Mouse (Mus musculus) gastrocnemius, adult 8-10 months (tissue): ENCODE measurements around the gene Sptssb. TPM values are rescaled to one million over a fixed set of nuclear protein-coding genes. Genes with fewer than 3 reads are reported as not detected.

ENCODE experiments used
- DNase-seq, 2 experiments: peaks; one replicate each; pipeline ENCODE4 v3.0.0; 2022; ENCODE audit warnings: low spot score in 2 of 2
- total RNA-seq, 4 experiments: library from RNA; stranded (reverse); gene quantifications; 2 replicates each; pipeline ENCODE4 v1.2.4; 2022

Sptssb gene
- total RNA-seq, 4 experiments from 2014 or later = not detected

DNA sequence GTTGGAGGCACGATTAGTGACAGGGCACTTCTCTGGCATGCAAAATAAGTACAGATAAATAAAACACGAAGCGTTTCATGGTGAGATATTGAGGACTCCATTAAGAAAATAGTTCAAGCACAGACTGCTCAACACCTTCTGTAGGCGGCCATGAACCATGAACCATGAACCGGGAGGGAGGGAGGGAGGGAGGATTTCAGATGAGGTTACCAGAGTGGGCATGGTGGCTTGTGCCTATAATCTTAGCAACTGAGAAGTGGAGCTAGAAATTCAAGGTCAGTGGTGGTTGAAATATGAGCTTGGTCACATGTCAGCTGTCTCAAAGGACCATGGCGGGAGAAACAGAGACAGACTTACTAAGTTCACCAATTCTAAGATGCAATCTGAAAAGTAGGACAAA is 20.3 kb downstream of the Sptssb start:
- DNase-seq = no peak

DNA sequence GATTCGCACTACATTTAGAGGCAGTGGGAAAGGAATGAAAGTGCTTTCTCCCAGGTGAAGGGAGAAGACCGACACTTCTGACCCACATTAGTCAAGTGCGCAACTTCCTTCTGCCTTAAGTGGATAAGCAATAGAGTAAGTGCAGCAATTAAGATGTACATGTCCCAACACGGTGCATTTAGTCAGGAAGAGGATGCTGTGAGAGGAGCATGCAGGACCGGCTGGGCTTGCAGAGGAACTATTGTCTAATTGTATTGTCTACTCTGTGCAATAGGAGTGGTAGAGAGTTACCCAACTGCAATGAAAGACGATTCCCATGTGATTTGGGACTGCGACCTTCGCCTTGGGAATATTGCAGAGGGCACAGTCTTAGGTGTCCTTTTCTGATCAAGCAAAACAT is 30.2 kb downstream of the Sptssb start:
- no peak for DNase-seq

DNA sequence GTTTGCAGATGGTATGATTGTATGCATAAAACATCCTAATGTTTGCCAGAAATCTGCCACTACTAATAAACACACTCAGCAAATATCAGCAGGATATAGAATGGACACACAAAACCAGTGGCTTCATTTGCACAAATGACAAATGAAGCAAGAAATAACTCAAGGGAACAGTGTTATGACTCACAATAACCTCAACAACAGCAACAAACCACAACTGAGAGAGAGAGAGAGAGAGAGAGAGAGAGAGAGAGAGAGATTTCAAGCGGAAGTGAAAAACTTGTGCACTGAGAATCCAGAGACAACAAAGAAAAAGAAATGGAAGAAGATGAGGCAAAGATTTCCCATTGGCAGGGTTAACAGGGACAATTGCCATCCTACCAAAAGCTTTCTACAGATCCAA is 35.2 kb downstream of the Sptssb start:
- DNase-seq = no peak

DNA sequence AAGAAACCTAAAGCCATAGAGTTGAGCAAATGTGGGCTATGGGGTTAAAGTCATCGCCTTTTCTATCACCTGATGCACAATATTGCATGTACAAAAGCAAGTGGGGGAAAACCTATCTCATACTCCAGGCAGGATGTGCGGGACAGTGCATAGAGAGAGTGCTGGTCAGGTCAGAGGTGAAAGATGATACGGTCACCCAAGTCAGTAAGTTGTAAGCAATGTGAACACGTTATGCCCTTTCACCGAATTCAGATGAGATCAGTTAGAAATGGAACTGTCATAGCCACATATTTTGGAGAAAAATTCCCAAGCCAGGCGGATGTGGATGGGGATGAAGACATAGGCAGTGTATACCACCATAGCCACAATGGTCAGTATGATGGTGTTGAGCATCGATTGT is 39.1 kb downstream of the Sptssb start:
- DNase-seq = no peak

DNA sequence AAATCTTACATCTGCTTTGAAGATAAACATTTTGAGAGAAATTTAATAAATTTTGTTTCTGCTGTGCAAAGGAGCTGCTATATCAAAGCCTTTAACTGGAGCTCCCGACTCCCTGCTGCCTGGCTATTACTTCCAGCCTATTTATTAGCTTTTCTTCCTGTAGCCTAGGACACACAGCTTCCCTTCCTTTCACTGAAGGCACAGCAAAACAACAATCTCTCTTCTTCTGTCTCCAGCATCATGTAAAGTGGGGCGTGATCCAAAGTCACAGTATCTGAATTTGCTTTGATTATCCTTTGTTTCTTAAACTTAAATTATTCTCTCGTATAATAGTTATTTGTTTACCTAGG is 39.9 kb downstream of the Sptssb start:
- no peak for DNase-seq

DNA sequence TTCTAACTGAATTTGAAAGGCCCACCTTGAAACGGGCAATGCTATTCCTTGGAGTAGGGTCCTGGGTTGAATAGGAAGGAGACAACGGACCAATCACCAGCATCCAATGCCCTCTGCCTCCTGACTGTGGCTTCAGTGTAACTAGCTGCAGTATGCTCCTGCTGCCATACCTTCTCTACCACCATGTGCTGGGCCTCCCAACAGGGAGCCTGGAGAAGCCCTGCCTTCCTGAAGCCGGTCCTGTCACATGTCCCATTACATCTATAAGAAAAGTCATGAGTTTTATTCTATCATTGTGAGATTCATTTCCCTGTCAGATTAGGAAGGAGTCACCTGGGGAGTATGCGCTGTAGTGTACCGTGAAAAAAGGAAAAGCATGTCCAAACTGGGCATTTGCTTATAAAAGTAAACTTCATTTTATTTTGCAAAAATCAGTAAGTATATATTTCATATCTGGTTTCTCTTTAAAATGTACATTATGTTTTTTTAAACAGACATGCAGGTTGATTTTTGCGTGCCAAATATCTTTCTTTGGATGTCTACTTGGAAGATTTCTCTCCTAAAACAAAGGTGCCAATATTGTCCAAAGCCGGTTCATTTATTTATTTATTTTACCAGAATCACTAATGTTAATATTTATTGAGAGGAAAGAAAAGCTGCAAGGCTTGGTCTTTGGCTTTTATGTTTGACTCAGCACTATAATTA is 40.4 kb downstream of the Sptssb start:
- DNase-seq = no peak

DNA sequence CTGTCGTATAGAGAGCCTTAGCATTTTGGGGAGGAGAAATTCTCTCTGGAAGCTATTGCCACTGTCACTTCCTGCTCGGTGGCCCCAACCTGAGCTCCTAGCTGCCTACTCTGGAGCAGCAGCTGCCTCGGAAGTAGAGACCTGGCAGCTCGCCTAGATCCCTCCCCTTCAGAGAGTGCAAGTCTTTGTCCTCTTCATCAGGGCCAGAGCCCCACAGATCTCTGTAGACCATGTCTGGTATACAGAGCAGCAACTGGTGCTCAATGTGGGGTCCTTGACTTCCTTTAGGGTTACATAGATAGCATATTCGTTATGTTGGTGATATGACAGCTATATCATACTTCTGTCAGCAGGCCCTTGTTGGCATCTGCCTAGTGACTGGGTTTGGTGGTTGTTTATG is 41.3 kb downstream of the Sptssb start:
- no peak for DNase-seq

DNA sequence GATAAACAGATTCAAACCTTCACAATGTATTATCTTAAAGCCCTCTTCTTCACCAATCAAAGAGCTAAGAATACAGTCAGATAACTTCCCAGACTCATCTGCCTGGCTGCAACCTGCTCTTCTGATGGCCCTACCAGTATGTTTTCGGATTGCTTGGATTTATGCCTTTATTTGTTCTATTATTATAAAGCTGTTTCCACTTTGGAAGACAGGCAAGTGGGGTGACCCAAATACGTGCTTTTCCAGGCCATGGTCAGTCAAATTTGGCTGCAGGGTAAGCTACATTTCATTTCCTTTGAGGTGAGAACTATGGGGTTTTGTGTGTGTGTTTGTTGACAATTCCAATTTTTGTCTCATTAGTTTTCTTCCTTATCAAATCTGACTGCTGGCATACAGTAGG is 43.2 kb downstream of the Sptssb start:
- no peak for DNase-seq

DNA sequence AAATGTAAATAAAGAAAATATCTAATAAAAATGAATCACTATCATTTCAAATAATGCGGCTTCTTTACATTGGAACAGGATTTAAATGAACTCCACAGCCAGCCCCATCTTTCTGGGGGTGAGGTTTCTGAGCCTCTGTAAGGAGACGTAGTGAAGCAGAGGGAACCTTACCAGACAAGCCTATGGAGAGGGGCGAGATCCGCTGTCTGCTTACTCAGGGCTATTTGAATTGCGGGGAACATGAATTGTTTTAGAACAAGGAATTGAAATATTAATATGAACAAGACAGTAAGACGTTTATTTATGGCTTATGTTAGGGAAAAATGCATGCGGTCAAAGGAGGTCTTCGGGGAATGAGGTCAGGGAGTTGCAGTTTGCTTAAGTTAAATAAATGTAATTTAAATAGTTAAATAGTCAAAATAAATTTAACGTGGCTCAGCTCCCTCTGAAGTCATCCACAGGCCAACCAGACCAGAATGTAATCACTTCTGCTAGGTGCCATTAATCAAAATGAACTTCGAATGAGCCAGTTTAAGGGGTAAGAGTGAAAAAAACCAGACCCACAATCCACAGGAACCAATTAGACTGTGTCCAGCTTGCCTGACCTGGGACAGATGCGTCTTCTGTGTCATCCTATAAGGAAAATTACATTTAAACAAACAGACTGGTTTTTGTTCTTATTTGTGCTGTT is 46.6 kb downstream of the Sptssb start:
- no peak for DNase-seq

DNA sequence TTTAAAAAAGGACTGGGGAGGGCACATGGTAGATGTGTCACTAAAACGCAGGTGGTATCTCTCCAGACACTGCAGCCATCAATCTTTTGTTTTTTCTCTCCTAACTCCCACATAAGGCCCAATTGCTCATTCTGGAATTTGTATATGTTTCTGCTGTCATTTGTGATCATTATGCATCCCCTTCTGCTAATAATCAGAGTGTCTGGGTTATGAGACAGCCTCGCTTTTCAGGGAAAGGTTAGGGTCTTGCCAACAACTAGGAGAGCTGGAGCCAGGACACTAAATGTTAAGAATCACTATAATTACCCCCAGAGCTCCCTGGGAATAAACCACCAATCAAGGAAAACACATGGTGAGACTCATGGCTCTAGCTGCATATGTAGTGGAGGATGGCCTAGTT is 47.3 kb downstream of the Sptssb start:
- DNase-seq = no peak

DNA sequence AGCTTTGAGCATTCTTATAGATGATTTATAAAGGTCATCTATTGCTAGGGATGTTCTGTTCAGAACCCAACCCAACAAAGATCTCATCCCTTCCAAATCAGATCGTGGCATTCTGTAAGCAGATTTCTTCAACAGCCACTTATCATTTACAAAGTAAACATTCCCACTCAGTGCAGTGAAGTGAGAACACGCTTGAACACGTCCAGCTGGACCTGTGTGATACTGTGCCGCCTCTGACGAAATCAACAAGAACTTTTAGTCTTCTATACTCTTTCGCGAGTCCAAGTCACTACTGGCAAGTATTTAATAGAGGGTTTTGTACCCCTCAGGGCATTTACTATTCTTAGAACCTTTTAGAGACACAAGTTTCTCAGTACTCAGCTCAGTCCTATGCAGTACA is 51.3 kb downstream of the Sptssb start:
- no peak for DNase-seq

DNA sequence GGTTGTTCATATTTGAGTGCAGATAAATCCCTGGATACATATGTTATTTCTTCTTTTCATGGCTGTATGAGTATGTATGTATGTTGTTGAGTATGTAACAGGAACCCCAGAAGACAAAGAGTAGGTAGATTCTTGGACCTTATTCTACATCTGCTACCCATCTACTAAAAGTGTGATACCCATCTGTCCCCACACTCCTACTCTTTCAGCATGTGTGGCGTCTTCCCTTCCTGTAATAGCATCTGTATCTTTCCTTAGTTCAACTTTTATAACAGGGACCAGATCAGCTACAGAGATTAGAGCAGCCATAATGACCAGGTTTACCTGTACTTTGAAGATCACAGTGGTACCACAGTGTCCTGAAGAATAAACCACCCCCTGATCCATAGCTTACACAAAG is 56.6 kb downstream of the Sptssb start:
- no peak for DNase-seq

DNA sequence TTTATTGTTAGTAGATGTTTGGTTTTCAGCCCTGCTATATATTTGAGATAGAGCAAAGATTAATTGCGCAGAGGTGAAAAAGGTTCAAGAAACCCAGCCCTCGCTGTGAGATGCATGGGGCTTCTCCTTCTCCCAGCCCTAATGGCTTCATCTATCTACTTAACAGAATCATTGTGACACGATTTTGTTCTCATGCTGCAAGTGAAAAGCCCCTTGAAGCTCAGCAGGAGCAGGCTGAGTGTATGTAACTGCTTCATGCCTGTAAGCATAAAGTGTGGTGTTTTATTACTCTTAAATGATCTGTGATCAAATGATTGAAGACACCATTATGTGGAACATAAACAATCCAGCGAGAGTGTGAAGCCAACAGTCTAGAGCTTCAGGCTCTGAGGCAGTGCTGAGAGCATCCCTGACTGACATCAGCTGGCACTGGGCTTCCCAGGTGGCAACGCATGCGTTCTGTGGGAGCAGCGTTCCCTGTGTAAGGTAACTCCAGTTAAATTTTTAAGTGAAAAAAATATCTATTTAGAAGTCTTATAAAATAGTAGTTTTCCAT is 58.8 kb downstream of the Sptssb start:
- DNase-seq = no peak

DNA sequence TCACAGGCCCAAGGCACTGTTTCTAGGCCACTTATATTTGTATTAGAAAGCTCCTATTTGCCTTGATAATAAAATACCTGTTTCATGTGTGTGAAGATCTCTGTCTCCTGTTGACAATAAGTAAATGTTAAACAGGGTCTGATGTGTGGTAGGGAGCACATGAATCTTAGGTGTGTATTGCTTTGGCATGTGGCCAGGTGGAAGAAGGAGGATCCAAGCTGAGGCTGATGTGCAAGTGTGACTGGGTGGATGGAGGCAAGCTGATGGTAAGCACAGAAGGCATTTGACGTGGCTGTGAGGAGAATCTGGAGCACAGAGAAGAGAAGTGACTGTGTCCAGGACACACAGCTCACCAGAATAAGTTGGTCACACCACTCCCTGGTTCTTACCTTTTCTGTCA is 60.6 kb downstream of the Sptssb start:
- DNase-seq = no peak

DNA sequence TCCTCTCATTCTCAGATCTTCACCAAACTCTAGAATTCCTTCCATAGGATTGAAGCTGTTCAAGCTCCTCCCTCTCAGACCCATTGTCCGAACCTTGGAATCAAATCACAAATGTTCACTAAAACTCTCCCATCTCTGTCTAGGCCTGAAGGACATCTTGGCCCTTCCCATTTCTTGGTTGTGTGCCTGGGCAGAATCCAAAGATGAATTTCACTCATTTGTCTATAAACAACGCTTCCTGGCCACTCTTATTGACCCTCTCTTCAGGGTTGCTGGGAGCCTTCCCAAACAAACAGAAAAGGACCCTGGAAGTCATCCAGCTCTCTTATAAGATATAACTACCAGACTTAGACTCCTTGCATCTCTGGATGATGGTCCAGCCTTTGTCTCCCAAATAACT is 61.8 kb downstream of the Sptssb start:
- DNase-seq = no peak

DNA sequence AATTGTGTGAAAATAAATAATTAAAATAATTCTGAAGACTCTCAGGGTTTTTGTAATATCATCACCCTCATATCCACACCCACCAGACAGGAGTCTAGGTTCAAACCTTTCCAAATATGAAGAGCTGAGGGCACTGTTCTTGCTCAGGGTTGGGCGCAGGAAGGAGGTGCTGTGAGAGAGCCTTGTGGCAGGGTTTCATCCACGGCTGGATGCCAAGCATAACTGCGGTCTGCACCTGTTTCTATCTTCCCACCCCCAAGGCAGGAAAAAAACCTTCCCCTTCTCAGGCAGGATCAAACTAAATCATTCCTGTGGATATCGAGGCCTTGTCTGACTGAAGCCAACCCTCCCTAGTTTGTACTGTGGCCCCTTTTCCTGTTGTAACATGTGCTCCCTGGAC is 62.2 kb downstream of the Sptssb start:
- DNase-seq = no peak

DNA sequence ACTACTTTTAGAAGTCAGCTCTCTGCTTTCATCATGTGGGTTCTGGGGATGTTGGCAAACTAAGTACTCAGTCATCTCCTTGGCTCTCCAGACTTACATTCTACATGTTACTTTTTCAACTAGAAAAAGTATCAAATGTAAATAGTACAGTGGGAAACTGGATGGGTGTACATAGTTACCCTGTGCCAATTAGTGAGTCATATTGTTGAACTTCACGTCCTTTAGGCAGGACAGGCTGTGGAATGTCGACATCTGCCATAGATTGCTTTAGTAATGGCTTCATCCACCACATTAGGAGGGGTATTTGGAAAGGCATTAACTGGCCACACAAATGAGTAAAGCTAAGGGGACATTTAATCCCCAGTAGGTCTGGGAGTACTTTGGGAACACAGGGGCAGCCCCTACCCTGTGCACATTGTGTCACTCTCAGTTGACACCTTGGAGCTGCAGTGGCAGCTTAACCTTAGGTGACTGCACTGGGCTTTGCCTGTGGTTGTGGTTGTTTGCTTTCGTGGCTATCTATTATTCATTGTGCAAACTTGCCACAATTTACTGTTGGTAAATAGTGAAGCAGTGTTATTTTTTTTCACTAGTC is 66.8 kb downstream of the Sptssb start:
- no peak for DNase-seq

DNA sequence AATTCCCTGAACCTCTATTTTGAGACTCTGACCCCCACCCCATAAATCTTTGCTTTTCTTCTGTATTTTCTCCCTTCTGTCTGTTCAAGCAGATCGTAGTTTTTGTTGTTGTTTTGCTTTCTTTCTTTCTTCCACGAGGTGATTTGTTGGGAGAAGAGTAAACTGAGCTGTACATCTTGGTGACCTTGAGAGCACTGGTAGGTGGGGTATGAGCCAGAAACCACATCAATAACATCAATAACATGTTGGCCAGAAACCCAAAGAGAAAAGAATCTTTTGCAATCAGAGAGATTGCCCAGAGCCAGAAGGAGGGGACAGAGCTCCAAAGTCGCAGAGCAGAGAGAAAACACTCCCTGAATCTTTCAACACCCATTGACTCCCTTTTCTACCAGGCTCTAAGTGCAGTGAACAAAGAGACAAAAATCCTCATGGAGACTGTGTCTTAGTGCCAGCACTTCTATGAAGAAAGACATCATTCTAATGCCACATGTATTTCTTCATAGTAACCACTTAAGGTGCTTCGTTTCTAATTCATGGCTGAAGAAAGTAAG is 80.4 kb downstream of the Sptssb start:
- no peak for DNase-seq

DNA sequence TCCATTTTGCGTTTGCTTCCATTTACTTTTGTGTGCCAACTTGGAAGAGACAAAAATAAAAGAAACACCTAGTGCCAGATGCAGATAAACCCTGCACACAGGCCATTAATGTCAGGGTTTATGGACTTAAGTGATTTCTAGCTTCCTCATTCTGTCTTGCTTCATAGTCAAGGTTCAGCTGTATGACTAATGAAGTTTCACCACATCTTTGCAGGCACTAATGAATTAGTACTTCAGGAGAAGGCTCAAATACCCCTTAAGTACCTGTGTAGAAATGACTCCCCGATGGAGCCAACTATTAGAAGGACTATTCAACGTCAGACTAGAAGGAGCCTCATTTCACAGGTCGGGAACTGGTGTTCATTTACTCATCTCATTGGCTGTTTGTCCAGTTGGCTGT is 86.4 kb downstream of the Sptssb start:
- no peak for DNase-seq
